Mouse (Mus musculus): Measurements from ENCODE around the gene Txnl4b. TPM values are rescaled to one million over a fixed set of nuclear protein-coding genes. Genes with fewer than 3 reads are reported as not detected.

Txnl4b gene
- total and polyA plus RNA-seq, 3 experiments = 13.4 to 17.8 (median 13.6) TPM

Other genes starting within 250 kb of the Txnl4b start
- gene Pmfbp1, start 71.9 kb upstream of the Txnl4b start, total RNA-seq (2012; rRNA removed) = 0.04 TPM in 1 of 2 replicates, not detected in the other
- gene Pmfbp1, start 71.9 kb upstream of the Txnl4b start, total RNA-seq (2014; rRNA removed) = 0.07 TPM in 1 of 2 replicates, not detected in the other
- 0.07 and 0.11 TPM in 2 replicates for gene Pmfbp1, start 71.9 kb upstream of the Txnl4b start, polyA plus RNA-seq (2012; ENCODE audit: insufficient read length, low read depth)
- 41.7 and 49.1 TPM in 2 replicates for gene Dhx38, start within 50 bp of the Txnl4b start, total RNA-seq (2012; rRNA removed)
- gene Dhx38, start within 50 bp of the Txnl4b start, total RNA-seq (2014; rRNA removed) = 19.7 and 20.8 TPM in 2 replicates
- gene Dhx38, start within 50 bp of the Txnl4b start, polyA plus RNA-seq (2012; ENCODE audit: insufficient read length, low read depth) = 51.0 and 56.0 TPM in 2 replicates
- gene Hp, start 13.3 kb downstream of the Txnl4b start, total RNA-seq (2012; rRNA removed) = not detected in 2 replicates
- gene Hp, start 13.3 kb downstream of the Txnl4b start, total RNA-seq (2014; rRNA removed) = not detected in 2 replicates
- not detected in 2 replicates for gene Hp, start 13.3 kb downstream of the Txnl4b start, polyA plus RNA-seq (2012; ENCODE audit: insufficient read length, low read depth)
- gene Dhodh, start 42.8 kb downstream of the Txnl4b start, total RNA-seq (2012; rRNA removed) = 41.8 and 43.6 TPM in 2 replicates
- 38.5 and 40.4 TPM in 2 replicates for gene Dhodh, start 42.8 kb downstream of the Txnl4b start, total RNA-seq (2014; rRNA removed)
- gene Dhodh, start 42.8 kb downstream of the Txnl4b start, polyA plus RNA-seq (2012; ENCODE audit: insufficient read length, low read depth) = 37.8 and 43.8 TPM in 2 replicates
- 5.8 and 6.0 TPM in 2 replicates for gene Pkd1l3, start 48.6 kb downstream of the Txnl4b start, total RNA-seq (2012; rRNA removed)
- 3.1 and 3.5 TPM in 2 replicates for gene Pkd1l3, start 48.6 kb downstream of the Txnl4b start, total RNA-seq (2014; rRNA removed)
- 9.6 and 10.0 TPM in 2 replicates for gene Pkd1l3, start 48.6 kb downstream of the Txnl4b start, polyA plus RNA-seq (2012; ENCODE audit: insufficient read length, low read depth)
- gene Ist1, start 127.4 kb downstream of the Txnl4b start, total RNA-seq (2012; rRNA removed) = 38.2 and 38.9 TPM in 2 replicates
- gene Ist1, start 127.4 kb downstream of the Txnl4b start, total RNA-seq (2014; rRNA removed) = 57.2 and 62.2 TPM in 2 replicates
- 49.5 and 53.1 TPM in 2 replicates for gene Ist1, start 127.4 kb downstream of the Txnl4b start, polyA plus RNA-seq (2012; ENCODE audit: insufficient read length, low read depth)
- 5.0 and 5.1 TPM in 2 replicates for gene Zfp821, start 139.7 kb downstream of the Txnl4b start, total RNA-seq (2012; rRNA removed)
- 3.4 and 4.1 TPM in 2 replicates for gene Zfp821, start 139.7 kb downstream of the Txnl4b start, total RNA-seq (2014; rRNA removed)
- 4.1 and 5.2 TPM in 2 replicates for gene Zfp821, start 139.7 kb downstream of the Txnl4b start, polyA plus RNA-seq (2012; ENCODE audit: insufficient read length, low read depth)
- 6.8 and 7.6 TPM in 2 replicates for gene Atxn1l, start 171.8 kb downstream of the Txnl4b start, total RNA-seq (2012; rRNA removed)
- gene Atxn1l, start 171.8 kb downstream of the Txnl4b start, total RNA-seq (2014; rRNA removed) = 4.1 and 4.6 TPM in 2 replicates
- 15.2 and 18.5 TPM in 2 replicates for gene Atxn1l, start 171.8 kb downstream of the Txnl4b start, polyA plus RNA-seq (2012; ENCODE audit: insufficient read length, low read depth)
- gene Ap1g1, start 212.7 kb downstream of the Txnl4b start, total RNA-seq (2012; rRNA removed) = 29.5 and 32.9 TPM in 2 replicates
- gene Ap1g1, start 212.7 kb downstream of the Txnl4b start, total RNA-seq (2014; rRNA removed) = 39.6 and 40.8 TPM in 2 replicates
- gene Ap1g1, start 212.7 kb downstream of the Txnl4b start, polyA plus RNA-seq (2012; ENCODE audit: insufficient read length, low read depth) = 54.7 and 60.4 TPM in 2 replicates

All from CH12.LX (cell line).